Mouse (Mus musculus): ENCODE measurements around the gene Cdh16. TPM values are rescaled to one million over a fixed set of nuclear protein-coding genes. Genes with fewer than 3 reads are reported as not detected.
"Not testable (repeated sequence)": the region's sequence is repeated elsewhere in the genome, so short reads cannot be mapped to it uniquely, and the experiment has no call there.

The Cdh16 gene
- polyA plus RNA-seq (2015; fragmentation: Nextera tagmentation; extraction: Ambion mirVana), result 20.1 and 25.9 TPM in 2 replicates

DNA sequence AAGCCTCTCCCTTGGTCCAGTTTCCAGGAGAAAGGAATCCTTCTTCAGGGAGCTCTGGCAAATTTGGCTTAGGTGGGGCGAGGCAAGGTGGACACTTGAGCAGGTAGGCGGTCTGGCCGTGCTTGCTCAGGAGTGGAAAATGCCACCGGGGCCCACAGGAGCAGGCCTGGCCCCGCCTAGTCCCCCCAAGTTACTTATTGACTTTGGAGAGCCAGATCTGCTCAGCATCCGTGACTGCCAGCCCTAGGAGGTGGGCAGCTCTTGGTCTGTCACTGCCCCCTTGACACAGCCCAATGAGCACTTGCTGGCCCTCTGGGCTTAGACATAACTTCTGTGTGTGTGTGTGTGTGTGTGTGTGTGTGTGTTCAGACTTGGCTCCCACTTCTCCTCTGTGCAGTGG, at the start of gene Cdh16:
Gene Cdh16, minus strand, starts transcription at position 236 of the 400 bp plus-strand sequence.
- no peaks in the 10 kb centered on the region for H3K27me3 ChIP-seq (ENCODE audit: control insufficient read depth, insufficient read depth, low read length)
- peaks cover 16% of the 10 kb centered on the region for H3K36me3 ChIP-seq (ENCODE audit: control insufficient read depth, insufficient read depth)
- H3K9ac ChIP-seq (ENCODE audit: low read length), result no peak within 1 kb of the TSS; the same call in 1 of the 2 replicates
- no peak within 1 kb of the TSS for H3K4me3 ChIP-seq (ENCODE audit: low read length)
- ATAC-seq (replicated peaks; ENCODE audit: extremely low read depth, insufficient read depth, low FRiP score), result no peak
- H3K27ac ChIP-seq (ENCODE audit: low read length), result peak within 1 kb of the TSS; percentile 24
- WGBS, result 73% methylated on average over 6 of the region's 6 CpGs
- no peak within 1 kb of the TSS for H3K4me2 ChIP-seq (ENCODE audit: low read depth, low read length)
- H3K4me1 ChIP-seq (ENCODE audit: control insufficient read depth, insufficient read depth, low read length), result peaks cover 29% of the 10 kb centered on the region
- H3K9me3 ChIP-seq (replicated peaks; ENCODE audit: control insufficient read depth, low read length), result no peaks in the 10 kb centered on the region

DNA sequence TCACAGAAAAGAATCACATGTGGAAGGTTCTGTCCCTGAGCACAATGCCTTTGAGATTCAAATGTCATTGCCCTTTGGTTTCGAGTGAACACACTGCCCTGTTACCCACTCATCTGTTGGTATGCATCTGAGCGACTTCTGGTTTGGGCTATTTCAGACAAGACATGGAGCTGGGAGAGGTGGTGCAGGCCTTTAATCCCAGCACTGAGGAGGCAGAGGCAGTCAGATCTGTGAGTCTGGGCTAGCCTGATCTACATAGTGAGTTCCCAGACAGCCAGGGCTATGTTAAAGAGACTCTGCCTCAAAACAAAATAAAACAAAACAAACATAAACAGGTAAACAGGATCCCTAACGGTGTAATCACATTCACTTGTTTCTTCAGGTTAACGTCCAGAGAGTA, 31.4 kb upstream of the Cdh16 start:
- H3K27me3 ChIP-seq (ENCODE audit: control insufficient read depth, insufficient read depth, low read length), result no peaks in the 10 kb centered on the region
- no peak for ATAC-seq (replicated peaks; ENCODE audit: extremely low read depth, insufficient read depth, low FRiP score)
- no peaks in the 10 kb centered on the region for H3K9me3 ChIP-seq (replicated peaks; ENCODE audit: control insufficient read depth, low read length)
- H3K4me2 ChIP-seq (ENCODE audit: low read depth, low read length), result no peak overlapping the region
- no peak overlapping the region for H3K9ac ChIP-seq (ENCODE audit: low read length)
- H3K27ac ChIP-seq (ENCODE audit: low read length), result no peak overlapping the region
- 82% methylated on average over 4 of the region's 4 CpGs for WGBS
- H3K4me1 ChIP-seq (ENCODE audit: control insufficient read depth, insufficient read depth, low read length), result no peaks in the 10 kb centered on the region
- no peaks in the 10 kb centered on the region for H3K36me3 ChIP-seq (ENCODE audit: control insufficient read depth, insufficient read depth)
- no peak overlapping the region for H3K4me3 ChIP-seq (ENCODE audit: low read length)

DNA sequence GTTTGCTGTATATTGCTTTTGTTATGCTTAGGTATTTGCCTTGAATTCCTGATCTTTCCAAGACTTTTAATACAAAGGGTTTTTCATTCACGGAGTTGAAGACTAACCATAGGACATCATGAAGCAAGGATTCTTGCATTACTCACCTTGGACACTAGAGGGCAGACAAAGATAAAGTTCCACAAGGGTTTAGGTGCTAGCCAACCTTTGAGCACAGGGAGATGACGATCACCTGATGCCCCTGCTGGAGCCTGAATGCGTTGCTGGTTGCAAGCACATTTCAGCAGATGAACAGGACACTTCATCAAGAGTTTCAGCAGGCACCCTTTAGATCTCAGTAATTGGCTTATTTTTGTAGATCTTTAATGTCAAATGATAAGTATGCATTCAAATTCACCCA, 30.8 kb upstream of the Cdh16 start:
- Histone ChIP-seq H3K36me3 (ENCODE audit: control insufficient read depth, insufficient read depth) (no peaks in the 10 kb centered on the region), H3K27ac (ENCODE audit: low read length) (no peak overlapping the region), H3K4me3 (ENCODE audit: low read length) (no peak overlapping the region), H3K27me3 (ENCODE audit: control insufficient read depth, insufficient read depth, low read length) (no peaks in the 10 kb centered on the region), H3K9me3 (replicated peaks; ENCODE audit: control insufficient read depth, low read length) (no peaks in the 10 kb centered on the region), H3K4me2 (ENCODE audit: low read depth, low read length) (no peak overlapping the region), H3K4me1 (ENCODE audit: control insufficient read depth, insufficient read depth, low read length) (no peaks in the 10 kb centered on the region), H3K9ac (ENCODE audit: low read length) (no peak overlapping the region)
- 4% methylated on average over 3 of the region's 3 CpGs for WGBS
- peak; percentile 79; the same call in 1 of the 2 replicates for ATAC-seq (replicated peaks; ENCODE audit: extremely low read depth, insufficient read depth, low FRiP score)

DNA sequence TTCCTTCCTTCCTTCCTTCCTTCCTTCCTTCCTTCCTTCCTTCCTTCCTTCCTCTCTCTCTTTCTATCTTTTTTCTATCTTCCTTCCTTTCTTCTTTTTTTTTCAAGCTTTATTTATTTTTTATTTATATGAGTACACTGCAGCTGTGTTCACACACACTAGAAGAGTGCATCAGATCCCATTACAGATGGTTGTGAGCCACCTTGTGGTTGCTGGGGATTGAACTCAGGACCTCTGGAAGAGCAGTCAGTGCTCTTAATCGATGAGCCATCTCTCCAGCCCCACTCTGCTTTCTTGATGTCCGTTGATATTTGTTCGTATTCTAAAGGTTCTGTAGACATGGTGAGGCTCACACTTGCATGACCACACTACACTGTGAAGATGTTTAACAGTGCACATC, 20.0 kb upstream of the Cdh16 start:
- not testable (repeated sequence) for H3K9ac ChIP-seq (ENCODE audit: low read length); ATAC-seq (replicated peaks; ENCODE audit: extremely low read depth, insufficient read depth, low FRiP score); H3K4me2 ChIP-seq (ENCODE audit: low read depth, low read length); H3K27me3 ChIP-seq (ENCODE audit: control insufficient read depth, insufficient read depth, low read length); H3K27ac ChIP-seq (ENCODE audit: low read length); H3K4me3 ChIP-seq (ENCODE audit: low read length); H3K9me3 ChIP-seq (replicated peaks; ENCODE audit: control insufficient read depth, low read length); H3K36me3 ChIP-seq (ENCODE audit: control insufficient read depth, insufficient read depth)
- peaks cover 15% of the 10 kb centered on the region for H3K4me1 ChIP-seq (ENCODE audit: control insufficient read depth, insufficient read depth, low read length)
- WGBS, result 62% methylated on average over 3 of the region's 3 CpGs

DNA sequence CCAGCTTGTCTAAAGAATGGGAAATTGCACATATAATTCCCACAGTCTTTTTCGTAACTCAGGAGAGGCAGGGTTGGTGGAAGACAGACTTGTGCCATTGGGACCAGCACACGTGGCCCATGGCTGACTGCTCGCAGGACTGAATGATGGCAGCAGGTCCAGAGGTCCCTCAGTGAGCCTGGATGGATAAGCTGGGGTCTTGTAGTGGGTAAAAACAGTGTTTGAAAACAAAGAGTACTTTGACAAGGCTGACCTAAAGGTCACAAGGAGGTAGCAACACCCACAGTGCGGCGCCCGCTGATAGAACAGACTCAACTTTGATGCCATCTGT, 18.1 kb upstream of the Cdh16 start:
- Histone ChIP-seq H3K9ac (ENCODE audit: low read length) (peak overlapping the region; percentile 84), H3K4me1 (ENCODE audit: control insufficient read depth, insufficient read depth, low read length) (peaks cover 15% of the 10 kb centered on the region), H3K27me3 (ENCODE audit: control insufficient read depth, insufficient read depth, low read length) (no peaks in the 10 kb centered on the region), H3K4me3 (ENCODE audit: low read length) (peak overlapping the region; percentile 81), H3K36me3 (ENCODE audit: control insufficient read depth, insufficient read depth) (peaks cover 19% of the 10 kb centered on the region), H3K9me3 (replicated peaks; ENCODE audit: control insufficient read depth, low read length) (no peaks in the 10 kb centered on the region), H3K27ac (ENCODE audit: low read length) (peak overlapping the region; percentile 80), H3K4me2 (ENCODE audit: low read depth, low read length) (peak overlapping the region; percentile 94)
- 74% methylated on average over 6 of the region's 6 CpGs for WGBS
- ATAC-seq (replicated peaks; ENCODE audit: extremely low read depth, insufficient read depth, low FRiP score), result no peak

DNA sequence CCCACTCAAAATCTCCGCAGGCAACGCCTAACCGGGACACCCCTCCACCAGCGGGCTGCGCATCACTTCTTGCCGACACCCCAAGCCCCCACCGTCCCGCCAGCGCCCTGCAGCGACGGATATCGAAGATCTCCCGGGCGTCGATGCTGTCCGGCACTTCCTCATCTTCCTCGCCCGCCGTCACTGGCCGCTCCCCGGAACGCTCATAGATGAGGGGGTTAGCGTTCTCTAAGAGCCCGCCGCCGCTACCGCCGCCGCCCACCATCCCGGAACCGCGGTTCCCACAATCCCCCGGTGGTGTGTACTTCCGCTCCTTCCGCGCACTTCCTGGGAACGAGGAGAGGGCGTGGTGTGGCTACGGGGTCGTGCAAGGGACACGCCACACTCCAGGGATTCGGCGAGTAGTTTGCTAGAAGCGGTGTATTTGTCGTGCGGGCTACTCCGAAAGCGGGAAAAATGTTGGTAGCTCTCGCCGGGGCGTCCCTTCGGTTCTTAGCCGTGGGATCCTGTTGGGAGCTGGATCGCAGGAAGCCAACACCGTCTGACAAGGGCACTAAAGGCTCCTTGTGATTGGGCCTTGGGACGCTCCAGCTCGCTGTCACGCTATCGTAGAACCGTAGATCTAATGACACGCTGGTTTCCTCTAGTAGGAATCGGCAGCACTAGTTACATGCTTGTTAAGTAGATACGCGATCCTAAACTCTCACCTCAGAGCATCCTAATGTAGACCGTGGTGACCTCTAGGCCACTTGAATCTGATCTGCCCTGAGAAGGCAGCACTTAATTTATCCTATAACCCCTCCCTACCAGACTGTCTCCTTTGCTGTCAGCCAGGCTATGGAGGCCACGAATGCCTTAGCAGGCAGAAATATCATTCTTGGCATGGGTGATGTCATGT, 17.5 kb upstream of the Cdh16 start, which contains the start of gene Ciao2b:
Gene Ciao2b, minus strand, starts transcription at position 540 of the 898 bp plus-strand sequence.
- peak within 1 kb of the TSS; percentile 80 for H3K27ac ChIP-seq (ENCODE audit: low read length)
- peaks cover 15% of the 10 kb centered on the region for H3K4me1 ChIP-seq (ENCODE audit: control insufficient read depth, insufficient read depth, low read length)
- no peaks in the 10 kb centered on the region for H3K9me3 ChIP-seq (replicated peaks; ENCODE audit: control insufficient read depth, low read length)
- under 1% methylated on average over 66 of the region's 66 CpGs for WGBS
- peak within 1 kb of the TSS; percentile 84 for H3K9ac ChIP-seq (ENCODE audit: low read length)
- H3K4me2 ChIP-seq (ENCODE audit: low read depth, low read length), result peak within 1 kb of the TSS; percentile 94
- peaks cover 19% of the 10 kb centered on the region for H3K36me3 ChIP-seq (ENCODE audit: control insufficient read depth, insufficient read depth)
- H3K27me3 ChIP-seq (ENCODE audit: control insufficient read depth, insufficient read depth, low read length), result no peaks in the 10 kb centered on the region
- peak; percentile 94 for ATAC-seq (replicated peaks; ENCODE audit: extremely low read depth, insufficient read depth, low FRiP score)
- peak within 1 kb of the TSS; percentile 81 for H3K4me3 ChIP-seq (ENCODE audit: low read length)

DNA sequence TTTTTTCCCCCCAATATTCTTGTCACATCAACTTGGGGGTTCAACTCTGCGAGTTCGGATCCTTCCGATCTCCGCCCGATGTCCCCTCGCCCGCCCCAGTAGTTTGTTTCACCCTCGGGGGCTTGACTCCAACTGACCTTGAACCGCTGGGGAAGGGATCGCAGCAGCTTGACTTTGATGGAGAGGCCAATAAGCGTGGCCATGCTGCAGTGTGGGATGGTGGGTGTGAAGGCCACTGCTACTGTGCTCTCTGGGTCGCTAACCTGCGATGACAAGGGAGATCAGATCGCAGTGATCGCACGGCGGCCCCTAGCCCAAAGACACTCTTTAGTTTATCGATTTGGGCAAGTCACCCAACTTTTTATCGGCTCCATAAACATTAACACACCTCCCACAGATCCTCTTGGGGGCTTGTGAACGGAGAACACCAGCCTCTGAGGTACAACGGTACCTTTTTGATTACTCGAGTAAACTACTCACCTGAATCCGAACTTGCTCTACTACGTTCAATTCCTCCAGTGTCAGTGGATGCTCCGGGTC, 16.7 kb upstream of the Cdh16 start:
- ATAC-seq (replicated peaks; ENCODE audit: extremely low read depth, insufficient read depth, low FRiP score), result peak; percentile 8; the same call in 1 of the 2 replicates
- 8% methylated on average over 25 of the region's 25 CpGs for WGBS
- peak overlapping the region; percentile 81 for H3K4me3 ChIP-seq (ENCODE audit: low read length)
- H3K36me3 ChIP-seq (ENCODE audit: control insufficient read depth, insufficient read depth), result peaks cover 19% of the 10 kb centered on the region
- no peaks in the 10 kb centered on the region for H3K9me3 ChIP-seq (replicated peaks; ENCODE audit: control insufficient read depth, low read length)
- H3K9ac ChIP-seq (ENCODE audit: low read length), result peak overlapping the region; percentile 84
- H3K4me1 ChIP-seq (ENCODE audit: control insufficient read depth, insufficient read depth, low read length), result peaks cover 15% of the 10 kb centered on the region
- peak overlapping the region; percentile 68 for H3K27ac ChIP-seq (ENCODE audit: low read length)
- H3K4me2 ChIP-seq (ENCODE audit: low read depth, low read length), result peak overlapping the region; percentile 94
- H3K27me3 ChIP-seq (ENCODE audit: control insufficient read depth, insufficient read depth, low read length), result no peaks in the 10 kb centered on the region

DNA sequence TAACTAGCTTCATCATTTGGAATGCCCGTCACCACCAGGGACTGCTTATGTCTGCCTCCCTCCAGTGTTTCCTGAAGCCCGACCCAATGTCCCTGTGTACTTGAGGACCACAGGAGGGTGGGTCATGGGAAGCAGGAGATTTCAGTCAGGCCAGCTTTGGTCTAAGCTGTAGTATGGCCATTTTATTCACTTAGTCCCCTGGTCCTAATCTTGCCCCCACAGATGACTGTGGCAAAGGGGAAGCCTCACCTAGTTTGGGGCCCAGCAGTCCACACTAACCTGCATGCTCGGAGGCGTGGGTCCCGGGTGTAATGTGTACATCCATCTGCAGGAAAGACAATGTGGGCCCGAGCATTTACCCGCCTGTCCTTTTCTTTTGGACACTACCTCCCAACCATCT, 16.0 kb upstream of the Cdh16 start:
- Histone ChIP-seq H3K27ac (ENCODE audit: low read length) (peak overlapping the region; percentile 68), H3K4me1 (ENCODE audit: control insufficient read depth, insufficient read depth, low read length) (peaks cover 15% of the 10 kb centered on the region)
- WGBS, result 68% methylated on average over 7 of the region's 7 CpGs

DNA sequence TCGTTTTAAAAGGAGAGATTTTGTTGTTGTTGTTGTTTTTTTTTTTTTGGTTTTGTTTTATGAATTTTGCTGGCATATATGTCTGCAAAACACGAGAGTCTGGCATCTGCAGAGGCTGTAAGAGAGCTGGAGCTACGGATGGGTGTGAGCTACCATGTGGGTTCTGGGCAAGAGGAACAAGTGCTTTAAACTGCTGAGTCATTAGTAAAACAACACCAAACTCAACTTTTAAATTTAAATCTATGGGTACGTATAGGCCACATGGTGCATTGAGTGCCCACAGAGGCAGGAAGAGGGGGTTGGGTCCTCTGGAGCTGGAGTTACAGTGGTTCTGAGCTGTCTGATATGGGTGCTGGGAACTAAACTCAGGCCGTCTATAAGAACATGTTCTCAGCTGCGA, 13.8 kb upstream of the Cdh16 start:
- no peak overlapping the region for H3K27ac ChIP-seq (ENCODE audit: low read length)
- no peak for ATAC-seq (replicated peaks; ENCODE audit: extremely low read depth, insufficient read depth, low FRiP score)
- H3K27me3 ChIP-seq (ENCODE audit: control insufficient read depth, insufficient read depth, low read length), result no peaks in the 10 kb centered on the region
- H3K4me3 ChIP-seq (ENCODE audit: low read length), result no peak overlapping the region
- H3K9me3 ChIP-seq (replicated peaks; ENCODE audit: control insufficient read depth, low read length), result no peaks in the 10 kb centered on the region
- no peak overlapping the region for H3K4me2 ChIP-seq (ENCODE audit: low read depth, low read length)
- 89% methylated on average over 6 of the region's 6 CpGs for WGBS
- H3K36me3 ChIP-seq (ENCODE audit: control insufficient read depth, insufficient read depth), result peaks cover 29% of the 10 kb centered on the region
- H3K9ac ChIP-seq (ENCODE audit: low read length), result no peak overlapping the region
- peaks cover 20% of the 10 kb centered on the region for H3K4me1 ChIP-seq (ENCODE audit: control insufficient read depth, insufficient read depth, low read length)

More for the DNA sequence above, 16.0 kb upstream of the Cdh16 start:
- no peaks in the 10 kb centered on the region for H3K9me3 ChIP-seq (replicated peaks; ENCODE audit: control insufficient read depth, low read length)
- peak overlapping the region; percentile 84 for H3K9ac ChIP-seq (ENCODE audit: low read length)
- H3K27me3 ChIP-seq (ENCODE audit: control insufficient read depth, insufficient read depth, low read length), result no peaks in the 10 kb centered on the region
- H3K4me3 ChIP-seq (ENCODE audit: low read length), result peak overlapping the region; percentile 81
- ATAC-seq (replicated peaks; ENCODE audit: extremely low read depth, insufficient read depth, low FRiP score), result no peak
- H3K36me3 ChIP-seq (ENCODE audit: control insufficient read depth, insufficient read depth), result peaks cover 26% of the 10 kb centered on the region
- peak overlapping the region; percentile 94 for H3K4me2 ChIP-seq (ENCODE audit: low read depth, low read length)
